Mouse (Mus musculus) limb, embryonic 10.5 days (tissue): Measurements from ENCODE around the gene Srf. TPM values are rescaled to one million over a fixed set of nuclear protein-coding genes. Genes with fewer than 3 reads are reported as not detected.
A peak's percentile ranks its signal among the peaks of the same experiment; 100 is the strongest.

Experiments used
- DNase-seq: peaks from one replicate; pipeline ENCODE4 v3.0.0-alpha.2; 2017; ENCODE audit warnings: low spot score
- H3K27ac ChIP-seq: fragments of 300-500 bp; sonication (generic); 2 replicates; pipeline ENCODE4 v1.5.1; 2016; ENCODE audit warnings: mild to moderate bottlenecking
- H3K27me3 ChIP-seq: fragments of 300-500 bp; sonication (generic); 2 replicates; pipeline ENCODE4 v1.6.1; 2016; ENCODE audit warnings: low read depth, mild to moderate bottlenecking; ENCODE audit not compliant: poor library complexity, severe bottlenecking
- H3K36me3 ChIP-seq: fragments of 300-500 bp; sonication (generic); 2 replicates; pipeline ENCODE4 v1.6.1; 2016; ENCODE audit warnings: mild to moderate bottlenecking, moderate library complexity
- H3K4me1 ChIP-seq: fragments of 300-500 bp; sonication (generic); 2 replicates; pipeline ENCODE4 v1.6.1; 2016
- H3K4me3 ChIP-seq: fragments of 300-500 bp; sonication (generic); 2 replicates; pipeline ENCODE4 v1.5.1; 2016; ENCODE audit warnings: mild to moderate bottlenecking, moderate library complexity
- H3K9me3 ChIP-seq: fragments of 300-500 bp; sonication (generic); replicated peaks from 2 replicates; pipeline ENCODE4 v1.6.1; 2016; ENCODE audit warnings: mild to moderate bottlenecking
- WGBS: fragments of 180-500 bp; shearing (Covaris S2); methylation state at CpG from one replicate; pipeline ENCODE4 v1.1.7; 2016; 5-methylcytosine and 5-hydroxymethylcytosine counted together
- polyA plus RNA-seq: library from polyadenylated mRNA; unstranded; fragments of >200 nt; fragmentation: Nextera tagmentation; extraction: Ambion mirVana; gene quantifications from 2 replicates; pipeline ENCODE4 v1.2.1, GENCODE M21; 2016

Gene Srf
- 8.3 and 9.0 TPM in 2 replicates for polyA plus RNA-seq

- DNase-seq = peak; percentile 94
- Histone ChIP-seq H3K9me3 (no peaks in the 10 kb centered on the region), H3K4me1 (peaks cover 51% of the 10 kb centered on the region), H3K36me3 (peaks cover 17% of the 10 kb centered on the region), H3K27ac (peak within 1 kb of the TSS; percentile 100), H3K4me3 (peak within 1 kb of the TSS; percentile 99), H3K27me3 (no peaks in the 10 kb centered on the region)
- under 1% methylated on average over 87 of the region's 87 CpGs for WGBS
These were observed at the start of gene Srf for GRCm38 (mm10) chr17:46555673-46556583. Srf (minus strand) TSS chr17:46556175.

- Histone ChIP-seq H3K36me3 (peaks cover 34% of the 10 kb centered on the region), H3K4me3 (no peak overlapping the region), H3K27ac (no peak overlapping the region), H3K4me1 (peaks cover 34% of the 10 kb centered on the region), H3K27me3 (no peaks in the 10 kb centered on the region), H3K9me3 (no peaks in the 10 kb centered on the region)
- 79% methylated on average over 5 of the region's 5 CpGs for WGBS
- no peak for DNase-seq
These were observed 49.2 kb upstream of the Srf start for GRCm38 (mm10) chr17:46605126-46605525.

DNA sequence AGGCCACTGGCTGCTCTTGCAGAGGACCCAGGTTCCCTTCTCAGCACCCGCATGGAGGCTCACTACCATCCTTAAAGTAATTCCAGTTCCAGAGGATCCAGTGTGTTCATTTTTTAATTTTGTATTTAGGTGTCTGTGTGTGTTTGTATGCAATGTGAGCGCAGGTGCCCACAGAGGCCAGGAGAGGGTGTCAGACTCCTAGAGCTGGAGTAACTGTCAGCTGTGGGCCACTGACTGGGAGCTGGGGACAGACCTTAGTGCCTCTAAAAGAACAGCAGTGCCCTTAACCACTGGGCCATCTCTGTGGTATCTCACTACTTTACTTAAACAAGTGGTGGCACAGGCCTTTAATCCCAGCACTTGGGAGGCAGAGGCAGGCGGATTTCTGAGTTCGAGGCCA is 47.3 kb upstream of the Srf start:
- H3K36me3 ChIP-seq = peaks cover 31% of the 10 kb centered on the region
- no peaks in the 10 kb centered on the region for H3K9me3 ChIP-seq
- H3K27ac ChIP-seq = no peak overlapping the region
- H3K4me3 ChIP-seq = no peak overlapping the region
- peaks cover 25% of the 10 kb centered on the region for H3K4me1 ChIP-seq
- WGBS = 95% methylated on average over 4 of the region's 4 CpGs
- H3K27me3 ChIP-seq = no peaks in the 10 kb centered on the region
- no peak for DNase-seq

GRCm38 (mm10) chr17:46602212-46602611 is 46.2 kb upstream of the Srf start:
- 0 out of 2 replicates have a peak overlapping the region, but pooled peaks have one; percentile 3 for H3K27ac ChIP-seq
- 79% methylated on average over 9 of the region's 9 CpGs for WGBS
- H3K4me3 ChIP-seq = no peak overlapping the region
- no peaks in the 10 kb centered on the region for H3K27me3 ChIP-seq
- peaks cover 37% of the 10 kb centered on the region for H3K36me3 ChIP-seq
- H3K4me1 ChIP-seq = peaks cover 25% of the 10 kb centered on the region
- DNase-seq = no peak
- H3K9me3 ChIP-seq = no peaks in the 10 kb centered on the region

- 93% methylated on average over 2 of the region's 2 CpGs for WGBS
- H3K4me1 ChIP-seq = peaks cover 24% of the 10 kb centered on the region
These were observed 44.6 kb upstream of the Srf start for GRCm38 (mm10) chr17:46600569-46600968.

GRCm38 (mm10) chr17:46598963-46599362 is 43.0 kb upstream of the Srf start:
- Histone ChIP-seq H3K27ac (no peak overlapping the region), H3K9me3 (no peaks in the 10 kb centered on the region), H3K4me1 (peaks cover 25% of the 10 kb centered on the region), H3K27me3 (no peaks in the 10 kb centered on the region), H3K36me3 (peaks cover 49% of the 10 kb centered on the region), H3K4me3 (no peak overlapping the region)
- 89% methylated on average over 4 of the region's 4 CpGs for WGBS
- DNase-seq = no peak

More at GRCm38 (mm10) chr17:46600569-46600968, 44.6 kb upstream of the Srf start:
- no peaks in the 10 kb centered on the region for H3K27me3 ChIP-seq
- H3K4me3 ChIP-seq = no peak overlapping the region
- no peak for DNase-seq
- no peak overlapping the region for H3K27ac ChIP-seq
- no peaks in the 10 kb centered on the region for H3K9me3 ChIP-seq
- peaks cover 46% of the 10 kb centered on the region for H3K36me3 ChIP-seq

DNA sequence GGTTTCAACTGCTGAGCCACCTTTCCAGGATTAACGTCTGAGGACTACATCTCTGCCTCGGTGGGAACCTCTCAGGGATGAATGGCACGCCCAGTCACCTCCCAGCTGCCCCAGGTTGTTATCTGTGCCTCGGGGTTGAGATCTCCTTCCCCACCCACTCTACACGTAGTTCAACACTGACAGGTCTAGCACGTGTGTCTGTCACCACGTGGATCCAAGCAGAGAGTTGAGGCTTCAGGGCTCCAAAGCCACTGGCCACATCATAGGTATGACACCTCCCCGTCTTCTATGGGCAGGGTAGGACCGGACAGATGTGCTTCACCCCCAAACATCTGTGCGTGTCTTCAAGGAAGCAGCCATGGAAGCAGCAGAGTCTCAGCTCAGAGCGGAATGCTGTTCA is 42.0 kb upstream of the Srf start:
- Histone ChIP-seq H3K4me1 (peaks cover 25% of the 10 kb centered on the region), H3K4me3 (no peak overlapping the region), H3K36me3 (peaks cover 51% of the 10 kb centered on the region), H3K9me3 (no peaks in the 10 kb centered on the region), H3K27ac (no peak overlapping the region), H3K27me3 (no peaks in the 10 kb centered on the region)
- WGBS = 94% methylated on average over 11 of the region's 11 CpGs
- DNase-seq = no peak

DNA sequence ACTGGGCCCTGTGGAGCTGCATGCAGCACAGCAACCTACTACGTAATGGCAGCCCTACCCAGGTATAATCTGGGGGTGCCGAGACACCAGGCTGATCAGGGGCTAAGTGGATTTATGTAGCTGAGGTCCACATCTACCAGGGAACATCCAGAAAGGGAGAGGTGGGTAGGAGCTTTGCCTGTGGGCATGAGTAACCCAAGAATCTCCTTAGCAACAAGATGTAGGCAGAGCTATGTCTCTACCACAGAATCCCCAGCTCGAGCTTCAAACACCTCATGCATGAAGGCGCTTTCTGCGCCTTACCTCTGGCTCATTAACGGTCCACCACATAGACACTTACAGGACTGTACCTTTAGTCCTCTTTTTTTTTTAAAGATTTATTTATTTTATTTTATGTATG is 39.4 kb upstream of the Srf start:
- H3K27ac ChIP-seq = peak overlapping the region; percentile 70
- no peaks in the 10 kb centered on the region for H3K27me3 ChIP-seq
- H3K4me1 ChIP-seq = peaks cover 15% of the 10 kb centered on the region
- DNase-seq = no peak
- peaks cover 53% of the 10 kb centered on the region for H3K36me3 ChIP-seq
- WGBS = 83% methylated on average over 6 of the region's 6 CpGs
- 0 out of 2 replicates have a peak overlapping the region, but pooled peaks have one; percentile 0 for H3K4me3 ChIP-seq
- no peaks in the 10 kb centered on the region for H3K9me3 ChIP-seq

GRCm38 (mm10) chr17:46594606-46595005 is 38.6 kb upstream of the Srf start:
- Histone ChIP-seq H3K4me1 (peaks cover 15% of the 10 kb centered on the region), H3K9me3 (no peaks in the 10 kb centered on the region), H3K36me3 (peaks cover 60% of the 10 kb centered on the region), H3K27me3 (no peaks in the 10 kb centered on the region), H3K27ac (peak overlapping the region; percentile 70; the same call in 1 of the 2 replicates), H3K4me3 (peak overlapping the region; percentile 0; the same call in 1 of the 2 replicates)
- peak; percentile 48 for DNase-seq
- 12% methylated on average over 9 of the region's 9 CpGs for WGBS

DNA sequence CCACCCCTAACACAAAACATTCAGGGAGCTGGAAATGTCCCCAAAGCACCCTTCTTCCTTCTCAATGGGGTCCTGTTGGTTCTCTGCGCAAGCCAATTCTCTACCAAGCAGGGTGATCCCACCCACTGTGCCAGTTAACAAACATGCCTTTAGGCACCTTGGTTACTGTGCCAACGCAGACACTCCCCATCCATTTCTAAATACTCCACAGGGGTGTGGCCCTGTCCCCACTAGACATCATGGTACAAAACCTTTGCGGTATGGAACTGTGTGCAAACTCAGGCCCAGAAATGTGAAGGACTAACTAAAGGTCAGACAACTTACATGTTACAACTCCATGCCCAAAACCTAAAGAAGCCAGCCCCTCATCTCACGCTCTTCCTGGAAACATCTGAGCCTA is 37.1 kb upstream of the Srf start:
- DNase-seq = no peak
- 0 out of 2 replicates have a peak overlapping the region, but pooled peaks have one; percentile 15 for H3K27ac ChIP-seq
- no peaks in the 10 kb centered on the region for H3K27me3 ChIP-seq
- peaks cover 15% of the 10 kb centered on the region for H3K4me1 ChIP-seq
- WGBS = 93% methylated on average over 4 of the region's 4 CpGs
- H3K36me3 ChIP-seq = peaks cover 70% of the 10 kb centered on the region
- no peaks in the 10 kb centered on the region for H3K9me3 ChIP-seq
- no peak overlapping the region for H3K4me3 ChIP-seq

DNA sequence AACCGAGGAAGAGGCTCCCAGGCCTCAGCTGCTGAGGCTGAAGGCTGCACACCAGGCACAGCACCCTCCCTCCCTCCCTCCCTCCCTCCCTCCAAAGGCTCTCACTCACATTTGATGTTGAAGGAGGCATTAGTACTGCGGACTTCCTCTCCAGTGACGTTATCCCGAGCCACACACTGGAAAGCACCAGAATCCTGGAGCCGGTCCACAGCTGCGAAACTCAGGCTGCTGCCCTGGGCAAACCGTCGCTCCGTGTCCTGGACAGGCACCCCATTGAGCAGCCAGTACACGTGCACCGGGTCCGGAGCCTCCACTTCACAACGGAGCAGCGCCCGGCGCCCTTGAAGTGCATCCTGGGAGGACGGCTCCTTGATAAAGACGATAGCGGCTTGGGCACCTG is 35.4 kb upstream of the Srf start:
- 92% methylated on average over 19 of the region's 19 CpGs for WGBS

GRCm38 (mm10) chr17:46590439-46590838 is 34.5 kb upstream of the Srf start:
- Histone ChIP-seq H3K4me3 (no peak overlapping the region), H3K27ac (no peak overlapping the region; the same call in 1 of the 2 replicates), H3K9me3 (no peaks in the 10 kb centered on the region), H3K27me3 (no peaks in the 10 kb centered on the region), H3K4me1 (peaks cover 12% of the 10 kb centered on the region), H3K36me3 (peaks cover 79% of the 10 kb centered on the region)
- 92% methylated on average over 7 of the region's 7 CpGs for WGBS
- no peak for DNase-seq

More for the DNA sequence above, 35.4 kb upstream of the Srf start:
- Histone ChIP-seq H3K36me3 (peaks cover 70% of the 10 kb centered on the region), H3K4me3 (no peak overlapping the region), H3K27ac (no peak overlapping the region; the same call in 1 of the 2 replicates), H3K27me3 (no peaks in the 10 kb centered on the region), H3K9me3 (no peaks in the 10 kb centered on the region), H3K4me1 (peaks cover 15% of the 10 kb centered on the region)
- no peak for DNase-seq

- Histone ChIP-seq H3K4me1 (peaks cover 6% of the 10 kb centered on the region), H3K27me3 (no peaks in the 10 kb centered on the region), H3K4me3 (no peak overlapping the region), H3K27ac (no peak overlapping the region; the same call in 1 of the 2 replicates), H3K9me3 (no peaks in the 10 kb centered on the region), H3K36me3 (peaks cover 86% of the 10 kb centered on the region)
- WGBS = 94% methylated on average over 16 of the region's 16 CpGs
- no peak for DNase-seq
These were observed 33.8 kb upstream of the Srf start for GRCm38 (mm10) chr17:46589635-46590314.
